Mouse (Mus musculus): ENCODE measurements around the gene Hopx. TPM values are rescaled to one million over a fixed set of nuclear protein-coding genes. Genes with fewer than 3 reads are reported as not detected.

Gene Hopx
- total and polyA plus RNA-seq, 3 experiments: 26.8 to 43.4 TPM; not detected in 1

DNA sequence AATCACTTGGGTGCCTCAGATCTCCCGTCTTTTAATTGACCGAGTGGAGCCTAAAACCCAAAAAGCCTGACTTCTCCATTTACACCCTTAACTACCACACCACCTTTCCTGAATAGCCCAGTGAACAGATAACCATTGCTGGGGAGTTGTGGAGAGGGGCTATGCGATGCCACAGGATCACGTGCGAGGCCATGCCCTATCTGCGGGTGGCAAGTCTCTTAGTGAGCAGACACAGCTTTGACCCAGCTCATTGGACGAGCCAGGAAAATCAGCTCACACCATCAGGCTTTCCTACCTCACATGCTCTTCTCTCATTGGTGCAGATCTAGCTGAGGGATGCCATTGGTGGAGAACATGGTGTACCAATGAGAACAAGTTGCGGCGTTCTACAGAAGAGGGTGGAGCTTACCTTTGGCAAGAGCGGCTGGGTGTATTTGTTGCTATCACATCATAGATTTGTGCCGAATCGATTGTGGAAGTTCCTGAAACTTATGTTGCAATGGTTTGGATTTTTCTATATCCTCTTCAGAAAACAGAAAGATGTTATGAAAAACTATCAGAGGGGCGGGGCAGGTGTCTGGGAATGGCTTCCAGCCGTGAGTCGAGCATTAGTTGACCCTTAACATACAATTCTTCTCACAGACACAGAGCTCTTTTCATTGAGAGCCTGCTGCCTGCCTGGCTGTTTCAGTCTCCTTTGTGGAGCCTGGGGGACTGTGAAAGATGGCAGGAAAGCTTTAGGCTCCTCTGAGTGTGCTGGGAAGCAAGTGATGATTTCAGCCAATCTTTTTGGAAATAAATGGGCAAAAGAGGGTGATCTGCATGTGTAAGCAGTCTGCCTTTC lies 12.2 kb downstream of the Hopx start:
- H3K4me1 ChIP-seq (ENCODE audit: control insufficient read depth in 1 of 2, insufficient read depth in 2 of 2, low read length in 2 of 2): peaks cover 15 to 30% of the 10 kb centered on the region in 2 experiments
- TF ChIP-seq ELF1 (IDR thresholded peaks at IDR 0.05; ENCODE audit: low read depth, low read length) (0 out of 2 replicates have a peak, but pooled peaks have one; percentile 15), HCFC1 (IDR thresholded peaks at IDR 0.05; ENCODE audit: low read depth, low read length) (no peak), SIN3A (IDR thresholded peaks at IDR 0.05; ENCODE audit: low read length) (peak; percentile 19; the same call in 1 of the 2 replicates), GATA1 (IDR thresholded peaks at IDR 0.05; ENCODE audit: low read depth, low read length) (peak; percentile 73), TCF12 (IDR thresholded peaks at IDR 0.05; ENCODE audit: low read depth, low read length) (peak; percentile 71; the same call in 1 of the 2 replicates), UBTF (IDR thresholded peaks at IDR 0.05; ENCODE audit: borderline replicate concordance, insufficient read depth, low read depth, low read length) (no peak), BHLHE40 (IDR thresholded peaks at IDR 0.05; ENCODE audit: borderline replicate concordance, low read depth, low read length) (peak; percentile 97), MXI1 (IDR thresholded peaks at IDR 0.05; ENCODE audit: low read depth, low read length) (peak; percentile 68; the same call in 1 of the 2 replicates), RAD21 (IDR thresholded peaks at IDR 0.05; ENCODE audit: low read depth, low read length) (no peak), JUND (IDR thresholded peaks at IDR 0.05; ENCODE audit: low read depth, low read length) (no peak), MYB (IDR thresholded peaks at IDR 0.05; ENCODE audit: low read depth, low read length) (no peak), GABPA (IDR thresholded peaks at IDR 0.05; ENCODE audit: low read depth, low read length) (no peak), TAL1 (IDR thresholded peaks at IDR 0.05; ENCODE audit: low read length) (peak; percentile 58), POLR2AphosphoS2 (IDR thresholded peaks at IDR 0.05; ENCODE audit: low read length) (no peak), MYC (IDR thresholded peaks at IDR 0.05; ENCODE audit: low read depth, low read length) (peak; percentile 59; the same call in 1 of the 2 replicates), USF2 (IDR thresholded peaks at IDR 0.05; ENCODE audit: borderline replicate concordance in 1 of 2, insufficient read depth in 1 of 2, low read depth in 1 of 2, low read length in 2 of 2) (0 out of 4 replicates have a peak, but pooled peaks of 1 of the 2 experiments have one; percentile 50), SMC3 (IDR thresholded peaks at IDR 0.05; ENCODE audit: low read depth, low read length) (no peak), MAX (IDR thresholded peaks at IDR 0.05; ENCODE audit: low read length) (peak; percentile 95), CHD2 (IDR thresholded peaks at IDR 0.05; ENCODE audit: low read length) (no peak), RCOR1 (IDR thresholded peaks at IDR 0.05; ENCODE audit: low read depth, low read length) (0 out of 2 replicates have a peak, but pooled peaks have one; percentile 19), ETS1 (IDR thresholded peaks at IDR 0.05; ENCODE audit: low read depth, low read length) (0 out of 2 replicates have a peak, but pooled peaks have one; percentile 34), EP300 (IDR thresholded peaks at IDR 0.05; ENCODE audit: low read depth in 1 of 2, low read length in 2 of 2) (peak; percentile 73 to 79), CTCF (IDR thresholded peaks at IDR 0.05 in 2 of 3, conservative IDR thresholded peaks at IDR 0.05 in 1 of 3; ENCODE audit: control insufficient read depth in 1 of 3, insufficient read depth in 1 of 3, low read depth in 2 of 3, low read length in 3 of 3, poor library complexity in 1 of 3, severe bottlenecking in 1 of 3) (no peak), USF1 (IDR thresholded peaks at IDR 0.05; ENCODE audit: low read depth, low read length) (peak; percentile 88), NRF1 (IDR thresholded peaks at IDR 0.05; ENCODE audit: insufficient read depth, low read depth, low read length, poor library complexity, severe bottlenecking) (no peak), CHD1 (IDR thresholded peaks at IDR 0.05; ENCODE audit: low read depth, low read length) (no peak), MEF2A (IDR thresholded peaks at IDR 0.05; ENCODE audit: extremely low read depth, insufficient replicate concordance, low read depth, low read length, poor library complexity, severe bottlenecking) (no peak), MAFK (IDR thresholded peaks at IDR 0.05; ENCODE audit: borderline replicate concordance, low read depth, low read length) (no peak), POLR2AphosphoS5 (IDR thresholded peaks at IDR 0.05; ENCODE audit: borderline replicate concordance, low read depth, low read length) (no peak)
- H3K9me3 ChIP-seq (replicated peaks; ENCODE audit: insufficient read depth, low read length): no peaks in the 10 kb centered on the region
- peak overlapping the region; percentile 1 to 10; a peak in 2 of 4 replicates for H3K4me3 ChIP-seq (ENCODE audit: control insufficient read depth in 1 of 2, insufficient read depth in 1 of 2, low read depth in 2 of 2, low read length in 2 of 2)
- H3K9ac ChIP-seq (ENCODE audit: control insufficient read depth, low read depth, low read length, poor library complexity, severe bottlenecking): no peak overlapping the region
- H3K79me2 ChIP-seq (ENCODE audit: control insufficient read depth, insufficient read depth, low read length, poor library complexity): no peaks in the 10 kb centered on the region
- no peaks in the 10 kb centered on the region for H3K27me3 ChIP-seq (ENCODE audit: control insufficient read depth in 1 of 2, insufficient read depth in 2 of 2, low read length in 2 of 2)
- no peak overlapping the region for H3K27ac ChIP-seq (ENCODE audit: control insufficient read depth, low read depth, low read length)
- H3K36me3 ChIP-seq (ENCODE audit: control insufficient read depth in 1 of 2, insufficient read depth in 2 of 2, low read length in 2 of 2): peaks cover 0 to 26% of the 10 kb centered on the region in 2 experiments; a peak in 2 of 4 replicates
- peak; percentile 86 for DNase-seq (ENCODE audit: low read depth, low spot score)
